Mouse (Mus musculus): Measurements from ENCODE around the gene Steap3. TPM values are rescaled to one million over a fixed set of nuclear protein-coding genes. Genes with fewer than 3 reads are reported as not detected.

The Steap3 gene
- total RNA-seq, 2 experiments from 2014 or later: 4.8 to 17.5 TPM

DNA sequence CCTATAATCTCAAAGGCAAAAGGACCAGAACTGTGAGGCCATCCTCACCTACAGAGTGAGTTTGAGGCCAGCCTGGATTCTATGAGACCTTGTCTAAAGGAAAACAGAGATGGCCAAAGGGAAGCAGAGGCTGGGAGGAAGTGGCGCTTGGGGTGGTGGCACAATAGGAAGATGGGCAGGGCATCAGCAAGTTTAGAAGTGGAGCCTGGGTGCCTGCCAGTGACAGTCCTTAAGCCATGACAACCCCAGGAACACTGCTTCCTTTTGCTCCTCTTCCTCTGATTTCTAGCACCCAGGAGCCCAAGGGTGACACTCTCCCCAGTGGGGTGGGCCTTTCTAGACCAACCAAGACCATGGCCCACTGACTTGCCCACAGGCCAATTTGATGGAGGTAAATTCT lies 21.3 kb downstream of the Steap3 start:
- ATAC-seq (ENCODE audit: poor library complexity, severe bottlenecking): peak; percentile 66

DNA sequence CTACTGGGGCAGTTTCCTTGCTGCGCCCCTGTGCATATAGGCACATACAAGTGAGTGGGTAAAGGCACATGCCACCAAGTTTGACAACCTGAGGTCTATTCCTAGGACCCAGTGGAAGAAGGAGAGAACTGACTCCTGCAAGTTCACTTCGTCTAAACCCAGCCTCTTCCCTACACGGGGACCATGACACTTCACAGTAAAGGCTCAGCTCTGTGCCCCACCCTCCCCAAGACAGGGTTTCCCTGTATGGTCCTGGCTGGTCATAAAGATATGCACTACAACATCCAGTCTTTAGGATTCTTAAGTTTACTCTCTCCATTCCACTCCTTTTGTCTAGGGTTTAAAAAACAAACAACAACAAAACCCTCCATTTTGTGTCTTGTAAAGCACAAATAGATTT lies 21.9 kb downstream of the Steap3 start:
- no peak for ATAC-seq (ENCODE audit: poor library complexity, severe bottlenecking)

DNA sequence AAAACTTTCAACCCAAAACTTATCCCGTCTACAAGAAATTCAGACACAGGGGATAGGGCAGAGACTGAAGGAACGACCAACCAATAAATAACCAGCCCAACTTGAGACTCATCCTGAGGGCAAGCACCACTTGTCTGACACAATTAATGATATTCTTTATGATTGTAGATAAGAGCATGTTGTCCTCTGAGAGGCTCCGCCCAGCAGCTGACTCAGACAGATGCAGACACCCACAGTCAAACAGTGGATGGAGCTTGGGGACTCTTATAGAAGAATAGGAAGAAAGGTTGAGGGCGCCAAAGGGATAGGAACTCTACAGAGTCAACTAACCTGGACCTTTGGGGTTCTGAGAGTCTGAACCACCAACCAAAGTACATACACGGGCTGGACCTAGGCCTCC lies 22.7 kb downstream of the Steap3 start:
- no peak for ATAC-seq (ENCODE audit: poor library complexity, severe bottlenecking)

- ATAC-seq (ENCODE audit: poor library complexity, severe bottlenecking): no peak
These were observed 24.3 kb downstream of the Steap3 start for GRCm38 (mm10) chr1:120248156-120248555.

DNA sequence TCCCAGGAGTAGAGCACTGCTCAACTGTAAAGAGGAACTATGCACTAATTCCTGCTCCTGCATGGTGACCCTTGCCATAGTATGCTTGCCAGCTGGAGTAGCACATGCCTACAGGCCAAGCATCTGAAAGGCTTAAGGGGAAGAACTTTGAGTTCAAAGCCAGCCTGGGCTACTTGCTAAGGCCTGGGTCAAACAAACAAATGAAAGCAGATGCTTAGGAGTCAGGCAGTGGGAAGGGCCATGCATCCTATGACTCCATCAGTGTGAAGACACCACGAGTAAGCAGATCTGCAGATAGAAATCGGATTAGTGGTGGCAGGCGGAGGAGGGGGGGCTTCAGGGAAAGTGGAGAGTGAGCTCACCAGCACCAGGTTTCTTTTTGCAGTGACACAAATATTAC lies 25.2 kb downstream of the Steap3 start:
- ATAC-seq (ENCODE audit: poor library complexity, severe bottlenecking): no peak

DNA sequence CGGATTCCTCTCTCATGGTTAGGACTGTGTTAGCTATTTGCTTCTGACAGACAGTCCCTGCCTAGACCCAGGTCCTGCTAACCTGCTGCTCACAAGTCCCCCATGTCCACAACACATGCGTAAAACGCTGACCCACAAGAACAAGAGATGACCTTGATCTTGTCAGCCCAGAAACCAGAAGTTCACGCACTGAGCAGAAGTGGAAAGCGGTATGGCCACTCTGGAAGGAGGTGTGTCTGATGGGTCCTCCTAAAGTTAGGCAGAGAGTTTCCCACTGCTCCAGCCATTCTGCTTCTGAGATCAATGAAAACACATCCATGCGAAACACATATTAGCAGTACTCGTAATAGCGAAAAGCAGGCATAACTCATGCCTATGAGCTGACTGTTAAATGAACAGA lies 25.6 kb downstream of the Steap3 start:
- ATAC-seq (ENCODE audit: poor library complexity, severe bottlenecking): no peak

GRCm38 (mm10) chr1:120245661-120246131 lies 26.8 kb downstream of the Steap3 start:
- peak; percentile 76 for ATAC-seq (ENCODE audit: poor library complexity, severe bottlenecking)

GRCm38 (mm10) chr1:120244646-120245045 lies 27.9 kb downstream of the Steap3 start:
- no peak for ATAC-seq (ENCODE audit: poor library complexity, severe bottlenecking)

GRCm38 (mm10) chr1:120243987-120244386 lies 28.5 kb downstream of the Steap3 start:
- ATAC-seq (ENCODE audit: poor library complexity, severe bottlenecking): no peak

DNA sequence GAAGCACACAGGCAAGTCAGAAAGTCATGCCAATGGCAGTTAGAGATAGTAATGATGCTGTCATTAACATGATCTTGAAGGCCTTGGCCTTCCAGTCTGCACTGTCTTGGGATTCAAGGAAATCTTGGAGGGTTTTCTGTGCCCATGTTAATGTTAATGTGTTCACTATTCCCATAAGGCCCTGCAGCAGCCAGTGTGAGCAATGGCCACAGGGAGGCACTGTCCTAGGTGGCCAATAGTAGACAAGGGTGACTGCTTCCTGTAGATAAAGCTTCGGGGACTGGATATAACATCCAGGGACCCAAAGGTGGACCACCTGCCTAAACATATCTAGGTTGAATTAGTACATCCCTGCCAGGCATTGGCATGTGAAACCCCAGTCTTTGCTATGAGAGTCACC lies 35.4 kb downstream of the Steap3 start:
- no peak for ATAC-seq (ENCODE audit: poor library complexity, severe bottlenecking)

DNA sequence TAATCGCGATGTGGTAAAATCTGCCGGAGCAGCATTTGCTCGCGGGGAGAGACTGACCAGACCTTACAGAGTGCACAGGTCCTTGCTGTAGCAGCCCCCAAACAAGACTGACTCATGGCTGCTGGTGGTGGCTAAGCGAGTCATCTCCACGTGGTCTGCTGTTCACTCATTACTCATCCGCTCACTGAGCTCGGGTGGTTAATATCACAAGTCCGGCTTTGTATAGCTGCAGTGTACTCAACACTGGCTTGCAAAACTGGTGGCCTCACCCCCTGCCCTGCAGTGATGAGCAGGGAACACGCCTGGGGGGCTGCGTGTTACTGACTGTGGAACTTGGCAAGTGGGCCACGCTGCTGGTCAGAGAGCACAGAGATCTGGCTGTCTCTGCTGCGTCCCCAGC lies 36.1 kb downstream of the Steap3 start:
- ATAC-seq (ENCODE audit: poor library complexity, severe bottlenecking): no peak

DNA sequence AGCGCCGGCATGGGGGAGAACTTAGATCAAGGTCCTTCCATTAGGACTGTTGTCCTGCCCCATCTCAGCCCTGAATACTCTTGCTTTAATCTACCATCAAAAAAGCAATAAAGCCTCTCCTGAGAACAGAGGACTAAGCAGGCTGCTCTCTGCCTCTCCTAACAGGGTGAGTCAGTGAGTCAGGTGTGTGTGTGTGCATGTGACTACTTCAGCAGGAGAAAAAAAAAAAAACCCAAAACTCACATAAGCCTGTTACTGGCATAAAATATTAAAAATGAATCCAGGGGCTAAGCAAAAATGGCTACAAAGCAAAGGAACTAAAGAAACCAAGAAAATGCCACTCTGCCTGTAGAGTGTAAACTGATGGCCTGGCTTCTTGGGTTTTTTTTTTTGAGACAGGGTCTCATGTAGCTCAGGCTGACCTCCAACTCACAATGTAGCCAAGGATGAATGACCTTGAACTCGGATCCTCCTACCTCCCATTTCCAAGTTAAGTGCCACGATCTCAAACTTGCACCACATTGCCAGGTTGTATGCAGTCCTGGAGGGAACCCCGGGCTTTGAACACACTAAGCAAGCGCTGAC lies 36.8 kb downstream of the Steap3 start:
- no peak for ATAC-seq (ENCODE audit: poor library complexity, severe bottlenecking)

- no peak for ATAC-seq (ENCODE audit: poor library complexity, severe bottlenecking)
These were observed 40.3 kb downstream of the Steap3 start for GRCm38 (mm10) chr1:120232170-120232569.

DNA sequence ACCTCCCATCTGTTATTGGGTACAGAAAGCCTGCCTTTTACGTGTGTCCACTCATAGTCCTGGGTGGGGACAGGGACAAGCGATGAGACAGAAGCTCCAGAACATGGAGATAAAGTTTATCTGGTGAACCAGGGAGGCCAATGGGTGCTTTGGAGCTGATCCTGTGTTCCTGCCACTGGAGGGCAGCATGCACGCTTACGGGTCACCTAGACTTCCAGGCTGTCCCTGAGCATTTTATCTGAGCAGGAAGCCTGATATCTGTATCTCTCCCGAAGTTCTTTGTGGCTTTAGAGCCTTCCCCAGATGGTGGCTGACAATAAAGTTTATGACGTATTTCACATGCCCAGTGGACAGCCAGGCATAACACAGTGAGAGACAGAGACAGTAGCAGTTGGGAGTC lies 41.2 kb downstream of the Steap3 start:
- ATAC-seq (ENCODE audit: poor library complexity, severe bottlenecking): peak; percentile 67

DNA sequence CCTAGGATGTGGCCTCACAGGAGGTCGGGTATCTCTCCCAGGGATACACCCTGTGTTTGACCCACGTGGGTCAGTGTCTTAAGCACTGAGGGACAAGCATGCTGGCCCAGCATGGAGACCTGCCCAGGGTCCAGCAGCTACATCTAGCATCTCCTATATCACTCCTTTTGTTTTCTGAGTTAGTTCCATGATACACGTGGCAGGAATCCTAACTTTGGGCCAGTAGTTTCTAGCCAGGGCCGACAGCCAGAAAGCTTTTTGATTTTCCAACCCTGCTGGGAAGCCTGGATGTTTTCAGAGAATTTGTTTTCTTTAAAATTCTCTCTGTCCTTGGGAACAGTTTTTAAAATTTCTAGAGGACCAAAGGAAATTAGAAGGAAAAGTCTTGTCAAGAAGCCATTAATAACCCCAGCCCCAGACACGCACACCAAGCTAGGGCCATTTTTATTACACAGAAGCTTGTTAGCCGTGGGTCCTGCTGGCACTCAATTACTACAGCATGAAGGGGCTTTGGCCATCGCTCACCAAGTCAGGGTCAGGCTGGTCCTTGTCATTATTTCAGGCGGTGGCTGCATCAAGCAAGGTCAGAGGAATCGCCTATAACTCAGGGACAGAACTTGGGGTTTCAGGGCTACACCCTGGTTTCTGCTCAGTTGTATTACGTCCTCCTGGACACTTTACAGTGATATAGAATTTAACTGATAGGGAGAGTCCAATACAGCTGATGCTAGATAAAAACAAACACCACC lies 42.6 kb downstream of the Steap3 start:
- ATAC-seq (ENCODE audit: poor library complexity, severe bottlenecking): no peak

DNA sequence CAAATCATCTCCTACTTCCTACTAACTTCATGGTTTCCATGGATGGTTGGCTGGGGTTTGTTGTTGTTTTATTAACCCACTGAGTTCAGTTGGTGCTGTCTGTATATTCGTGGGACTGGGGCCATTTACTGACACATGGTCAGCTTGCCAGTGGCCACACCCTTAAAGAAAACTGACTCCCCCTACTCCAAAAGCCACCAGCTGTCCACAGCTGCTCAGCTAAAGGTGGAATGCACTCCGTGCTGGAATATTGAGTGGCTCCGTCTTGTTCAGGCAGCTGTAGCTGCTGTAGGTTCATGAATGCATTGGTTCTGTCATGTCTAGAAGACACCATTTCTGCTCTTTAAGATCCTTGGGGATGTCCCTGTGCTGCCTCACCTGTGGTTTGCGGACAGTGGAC lies 48.9 kb downstream of the Steap3 start:
- ATAC-seq (ENCODE audit: poor library complexity, severe bottlenecking): no peak

- no peak for ATAC-seq (ENCODE audit: poor library complexity, severe bottlenecking)
These were observed 51.2 kb downstream of the Steap3 start for GRCm38 (mm10) chr1:120221285-120221684.

- ATAC-seq (ENCODE audit: poor library complexity, severe bottlenecking): no peak
These were observed 51.7 kb downstream of the Steap3 start for GRCm38 (mm10) chr1:120220841-120221240.

- no peak for ATAC-seq (ENCODE audit: poor library complexity, severe bottlenecking)
These were observed 63.8 kb downstream of the Steap3 start for GRCm38 (mm10) chr1:120208502-120209230.

DNA sequence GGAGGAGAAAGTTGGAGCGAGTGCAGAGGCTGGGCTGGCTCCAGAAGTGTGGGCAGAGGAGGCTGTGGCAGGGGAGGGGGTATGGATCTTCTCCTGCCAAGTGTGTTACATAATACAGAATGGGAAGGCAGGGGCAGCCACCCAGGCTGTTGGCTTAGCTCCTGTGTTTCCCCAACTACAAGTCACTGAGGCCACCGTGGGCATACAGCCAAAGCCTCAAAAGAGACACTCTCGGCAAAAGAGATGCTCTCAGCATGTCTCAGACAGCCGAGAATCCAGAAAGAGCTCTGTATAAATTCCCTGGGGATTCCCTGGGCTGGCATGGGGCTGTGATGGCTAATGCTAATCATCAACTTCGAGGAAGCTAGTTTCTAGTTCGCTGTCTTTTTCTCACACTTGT lies 64.9 kb downstream of the Steap3 start:
- no peak for ATAC-seq (ENCODE audit: poor library complexity, severe bottlenecking)

DNA sequence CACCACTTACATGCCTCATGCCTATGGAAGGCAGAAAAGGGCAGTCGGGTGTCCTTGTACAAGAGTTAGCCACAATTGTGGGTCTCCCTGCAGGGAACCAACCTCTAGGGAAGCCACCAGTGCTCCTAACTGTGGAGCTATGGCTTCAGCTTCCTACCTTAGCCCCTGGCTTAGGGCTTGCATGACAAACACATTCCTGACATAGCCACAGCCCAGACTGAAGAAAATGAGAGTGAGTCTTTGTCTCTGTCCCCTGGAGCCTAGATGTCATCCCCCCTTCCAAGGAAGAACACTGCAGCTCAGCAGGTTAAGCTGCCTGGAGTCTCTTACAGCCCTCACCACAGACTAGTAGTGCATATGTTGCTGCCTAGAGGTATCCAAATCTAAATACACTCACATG lies 67.7 kb downstream of the Steap3 start:
- no peak for ATAC-seq (ENCODE audit: poor library complexity, severe bottlenecking)

DNA sequence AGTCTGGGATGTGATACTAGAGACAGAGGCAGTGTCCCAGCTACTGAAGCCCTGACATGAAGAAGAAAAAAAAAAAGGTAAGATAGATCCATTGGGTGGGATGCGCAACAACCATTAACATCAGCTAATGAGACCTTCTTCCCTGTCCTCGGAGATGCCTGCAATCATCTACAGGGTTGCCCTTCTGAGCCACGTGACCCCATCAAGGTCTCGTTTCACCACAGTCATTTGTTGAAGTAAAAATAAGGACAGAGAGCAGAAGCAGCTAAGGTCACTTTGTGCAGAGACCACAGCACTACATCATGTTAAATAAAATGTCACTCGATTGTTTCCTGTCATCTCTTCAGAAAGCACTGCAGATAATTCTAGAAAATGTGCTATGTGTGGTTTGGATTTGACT lies 68.7 kb downstream of the Steap3 start:
- ATAC-seq (ENCODE audit: poor library complexity, severe bottlenecking): no peak
